Mouse (Mus musculus) testis, postnatal 10 days (tissue): ENCODE results near the gene Triml2.
A peak's percentile ranks its signal among the peaks of the same experiment; 100 is the strongest.

Experiments used
- DNase-seq: peaks from one replicate; pipeline ENCODE4 v3.0.0; 2021; ENCODE audit warnings: low spot score

The Triml2 gene

GRCm38 (mm10) chr8:43180054-43180690, at the start of gene Triml2:
Gene Triml2, plus strand, starts transcription at chr8:43180541.
- no peak for DNase-seq

GRCm38 (mm10) chr8:43141386-43141785, 39.0 kb upstream of the Triml2 start, which contains the start of gene Triml1:
Gene Triml1, minus strand, starts transcription at chr8:43141486.
- DNase-seq, result no peak

- DNase-seq, result no peak
Observed at GRCm38 (mm10) chr8:43149307-43149706, 31.0 kb upstream of the Triml2 start.

- DNase-seq, result no peak
Observed at GRCm38 (mm10) chr8:43163255-43163654, 17.1 kb upstream of the Triml2 start.

- no peak for DNase-seq
Observed at GRCm38 (mm10) chr8:43164453-43164852, 15.9 kb upstream of the Triml2 start.

- no peak for DNase-seq
Observed at GRCm38 (mm10) chr8:43168083-43168482, 12.3 kb upstream of the Triml2 start.

GRCm38 (mm10) chr8:43169249-43169755, 11.0 kb upstream of the Triml2 start:
- DNase-seq, result no peak

- DNase-seq, result no peak
Observed at GRCm38 (mm10) chr8:43176766-43177486, 3.4 kb upstream of the Triml2 start.

GRCm38 (mm10) chr8:43178263-43178662, 2.1 kb upstream of the Triml2 start:
- peak; percentile 45 for DNase-seq

GRCm38 (mm10) chr8:43179189-43179588, 1.2 kb upstream of the Triml2 start:
- no peak for DNase-seq

- no peak for DNase-seq
Observed at GRCm38 (mm10) chr8:43182281-43182680, 1.9 kb downstream of the Triml2 start.

- no peak for DNase-seq
Observed at GRCm38 (mm10) chr8:43215554-43215953, 35.2 kb downstream of the Triml2 start.

GRCm38 (mm10) chr8:43243326-43243725, 63.0 kb downstream of the Triml2 start:
- no peak for DNase-seq
